Mouse (Mus musculus) intestine, postnatal 0 days (tissue): ENCODE measurements around the gene Slc4a2. TPM values are rescaled to one million over a fixed set of nuclear protein-coding genes. Genes with fewer than 3 reads are reported as not detected.
A peak's percentile ranks its signal among the peaks of the same experiment; 100 is the strongest.

Source experiments
- ATAC-seq: fragments of 200-750 bp; cut with Nextera tagmentation; 2 replicates; pipeline ENCODE4 v1.8.0; 2017; ENCODE audit warnings: mild to moderate bottlenecking, moderate TSS enrichment, moderate library complexity
- H3K27ac ChIP-seq: fragments of 300-500 bp; sonication (generic); 2 replicates; pipeline ENCODE4 v1.5.1; 2014; ENCODE audit warnings: mild to moderate bottlenecking, low read depth, low read length, moderate library complexity
- H3K27me3 ChIP-seq: fragments of 300-500 bp; sonication (generic); replicated peaks from 2 replicates; pipeline ENCODE4 v1.6.1; 2014; ENCODE audit warnings: low read length, mixed read lengths; ENCODE audit not compliant: control insufficient read depth, insufficient read depth
- H3K36me3 ChIP-seq: fragments of 300-500 bp; sonication (generic); 2 replicates; pipeline ENCODE4 v1.6.1; 2014; ENCODE audit warnings: mild to moderate bottlenecking, moderate library complexity; ENCODE audit not compliant: control insufficient read depth, insufficient read depth
- H3K4me1 ChIP-seq: fragments of 300-500 bp; sonication (generic); replicated peaks from 2 replicates; pipeline ENCODE4 v1.6.1; 2014; ENCODE audit warnings: antibody characterized with exemption, low read length, mixed read lengths; ENCODE audit not compliant: control insufficient read depth, insufficient read depth
- H3K4me2 ChIP-seq: fragments of 300-500 bp; sonication (generic); replicated peaks from 2 replicates; pipeline ENCODE4 v1.6.1; 2014; ENCODE audit warnings: low read depth, mild to moderate bottlenecking, moderate library complexity
- H3K4me3 ChIP-seq: fragments of 300-500 bp; sonication (generic); 2 replicates; pipeline ENCODE4 v1.5.1; 2014; ENCODE audit warnings: low read depth, low read length
- H3K9ac ChIP-seq: fragments of 300-500 bp; sonication (generic); 2 replicates; pipeline ENCODE4 v1.6.1; 2014; ENCODE audit warnings: mild to moderate bottlenecking, low read depth, low read length
- H3K9me3 ChIP-seq: fragments of 300-500 bp; sonication (generic); 2 replicates; pipeline ENCODE4 v1.6.1; 2016; ENCODE audit warnings: mixed run types; ENCODE audit not compliant: control insufficient read depth
- CTCF ChIP-seq: sonication (generic); IDR thresholded peaks from 2 replicates; pipeline ENCODE4 v1.5.1; 2016; ENCODE audit warnings: low read depth, mild to moderate bottlenecking, control low read depth, antibody characterized with exemption, moderate library complexity
- whole genome bisulfite sequencing: fragments of 180-500 bp; shearing (Covaris S2); extraction: QIAGEN DNeasy Blood & Tissue Kit; methylation state at CpG from one replicate; pipeline ENCODE4 v1.1.7; 2014; 5-methylcytosine and 5-hydroxymethylcytosine counted together
- polyA plus RNA-seq: library from polyadenylated mRNA; unstranded; fragments of >200 nt; fragmentation: Nextera tagmentation; extraction: Ambion mirVana; gene quantifications from 2 replicates; pipeline ENCODE4 v1.2.1, GENCODE M21; 2015

The Slc4a2 gene
- 29.9 and 30.1 TPM in 2 replicates for polyA plus RNA-seq

- peak within 1 kb of the TSS; percentile 96 for H3K27ac ChIP-seq
- H3K4me1 ChIP-seq = peaks cover 10% of the 10 kb centered on the region
- no peaks in the 10 kb centered on the region for H3K9me3 ChIP-seq
- H3K9ac ChIP-seq = peak within 1 kb of the TSS; percentile 63
- under 1% methylated on average over 46 of the region's 46 CpGs for WGBS
- peak within 1 kb of the TSS; percentile 75 for H3K4me3 ChIP-seq
- ATAC-seq = peak; percentile 87
- H3K27me3 ChIP-seq = no peaks in the 10 kb centered on the region
- TF ChIP-seq CTCF = 0 out of 2 replicates have a peak, but pooled peaks have one; percentile 7
- peak within 1 kb of the TSS; percentile 84 for H3K4me2 ChIP-seq
- peaks cover 30% of the 10 kb centered on the region; the same call in 1 of the 2 replicates for H3K36me3 ChIP-seq
Observed at GRCm38 (mm10) chr5:24423129-24424003, at the start of gene Slc4a2, which contains the start of gene Cdk5. TSS of gene Slc4a2 (plus strand) at chr5:24423837. TSS of gene Cdk5 (minus strand) at chr5:24423530.

- Histone ChIP-seq H3K27ac (no peak overlapping the region), H3K9me3 (no peaks in the 10 kb centered on the region), H3K36me3 (no peaks in the 10 kb centered on the region), H3K4me2 (no peak overlapping the region), H3K9ac (no peak overlapping the region), H3K4me1 (no peaks in the 10 kb centered on the region), H3K27me3 (no peaks in the 10 kb centered on the region), H3K4me3 (no peak overlapping the region)
- TF ChIP-seq CTCF = no peak
- WGBS = 47% methylated on average over 6 of the region's 6 CpGs
- ATAC-seq = no peak
Observed at GRCm38 (mm10) chr5:24374216-24374615, 49.4 kb upstream of the Slc4a2 start.

GRCm38 (mm10) chr5:24374666-24375328 is 48.8 kb upstream of the Slc4a2 start:
- 71% methylated on average over 7 of the region's 7 CpGs for WGBS
- no peak for ATAC-seq

GRCm38 (mm10) chr5:24378700-24379099 is 44.9 kb upstream of the Slc4a2 start:
- 0 out of 2 replicates have a peak, but pooled peaks cover 4% of the 10 kb centered on the region for H3K4me1 ChIP-seq
- H3K9me3 ChIP-seq = no peaks in the 10 kb centered on the region
- ATAC-seq = no peak
- no peak overlapping the region for H3K27ac ChIP-seq
- no peaks in the 10 kb centered on the region for H3K36me3 ChIP-seq
- no peak overlapping the region for H3K9ac ChIP-seq
- no peak for TF ChIP-seq CTCF
- H3K27me3 ChIP-seq = no peaks in the 10 kb centered on the region
- no peak overlapping the region for H3K4me3 ChIP-seq
- WGBS = 84% methylated on average over 2 of the region's 2 CpGs
- H3K4me2 ChIP-seq = no peak overlapping the region

More at GRCm38 (mm10) chr5:24374666-24375328, 48.8 kb upstream of the Slc4a2 start:
- Histone ChIP-seq H3K27me3 (no peaks in the 10 kb centered on the region), H3K9ac (no peak overlapping the region), H3K27ac (no peak overlapping the region), H3K36me3 (no peaks in the 10 kb centered on the region), H3K4me2 (no peak overlapping the region), H3K9me3 (no peaks in the 10 kb centered on the region), H3K4me1 (no peaks in the 10 kb centered on the region), H3K4me3 (no peak overlapping the region)
- no peak for TF ChIP-seq CTCF

- 0 out of 2 replicates have a peak, but pooled peaks cover 4% of the 10 kb centered on the region for H3K4me1 ChIP-seq
- H3K4me3 ChIP-seq = no peak overlapping the region
- H3K27me3 ChIP-seq = no peaks in the 10 kb centered on the region
- no peak overlapping the region for H3K27ac ChIP-seq
- no peak overlapping the region for H3K9ac ChIP-seq
- H3K36me3 ChIP-seq = no peaks in the 10 kb centered on the region
- H3K9me3 ChIP-seq = no peaks in the 10 kb centered on the region
- no peak for ATAC-seq
- H3K4me2 ChIP-seq = no peak overlapping the region
- 67% methylated on average over 4 of the region's 4 CpGs for WGBS
- no peak for TF ChIP-seq CTCF
Observed at GRCm38 (mm10) chr5:24379501-24379900, 44.1 kb upstream of the Slc4a2 start.

- H3K4me2 ChIP-seq = no peak overlapping the region
- ATAC-seq = no peak
- no peaks in the 10 kb centered on the region for H3K9me3 ChIP-seq
- no peak overlapping the region for H3K9ac ChIP-seq
- H3K27me3 ChIP-seq = no peaks in the 10 kb centered on the region
- H3K27ac ChIP-seq = no peak overlapping the region
- H3K36me3 ChIP-seq = no peaks in the 10 kb centered on the region
- no peak for TF ChIP-seq CTCF
- H3K4me3 ChIP-seq = no peak overlapping the region
- WGBS = 88% methylated on average over 4 of the region's 4 CpGs
- H3K4me1 ChIP-seq = 0 out of 2 replicates have a peak, but pooled peaks cover 4% of the 10 kb centered on the region
Observed at GRCm38 (mm10) chr5:24380499-24380898, 43.1 kb upstream of the Slc4a2 start.
